Comparison of ENCODE assay signal across 15 mouse cellular contexts in the genomic region with DNA sequence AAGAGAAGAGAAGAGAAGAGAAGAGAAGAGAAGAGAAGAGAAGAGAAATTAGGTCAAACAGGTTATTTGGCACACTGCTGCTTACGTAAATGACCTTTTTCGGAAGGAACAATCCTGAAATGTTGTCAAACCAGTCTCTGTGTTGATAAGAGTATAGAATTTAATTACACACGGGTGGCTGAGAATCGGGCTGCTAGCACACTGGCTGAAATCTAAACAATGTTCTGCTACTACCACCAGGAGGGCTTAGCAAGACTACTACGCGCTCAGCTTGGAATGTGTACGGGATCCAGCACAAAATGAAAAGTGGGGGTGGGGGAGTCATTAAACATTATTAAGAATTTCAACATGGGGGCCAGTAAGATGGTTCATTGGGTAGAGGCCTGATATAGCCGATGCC.
DNase-seq lines count a peak whose midpoint lies in the region; ATAC-seq lines count a peak whose summit lies in the region.
"Had no signal": no experiment of that assay in that cellular context is flagged by ENCODE, and none has a peak within 500 bp of the region (broad histone marks: within the 10 kb centered on the region; RNA-seq: fewer than 3 reads in every experiment).

No protein-coding gene starts in this region.

- no peak overlapping the region for H3K27ac ChIP-seq in kidney, embryonic 14.5 days (ENCODE audit: low read depth, low read length)
- no peak overlapping the region for H3K27ac ChIP-seq in midbrain, embryonic 14.5 days (replicated peaks; ENCODE audit: low read depth, low read length)
- no peak overlapping the region for H3K27ac ChIP-seq in midbrain, embryonic 10.5 days (replicated peaks)
- no peak overlapping the region for H3K27ac ChIP-seq in intestine, embryonic 15.5 days
- H3K27ac ChIP-seq in stomach, embryonic 14.5 days (ENCODE audit: low read length): no peak overlapping the region
- H3K27ac ChIP-seq: liver, embryonic 15.5 days had no signal

- H3K4me1 ChIP-seq in kidney, embryonic 14.5 days (ENCODE audit: control insufficient read depth, insufficient read depth, low read length): peaks cover 4% of the 10 kb centered on the region; the same call in 1 of the 2 replicates
- H3K4me1 ChIP-seq in midbrain, embryonic 14.5 days (ENCODE audit: control insufficient read depth, insufficient read depth, low read length): peaks cover 17% of the 10 kb centered on the region; the same call in 1 of the 2 replicates
- peaks cover 61% of the 10 kb centered on the region for H3K4me1 ChIP-seq in midbrain, embryonic 10.5 days
- H3K4me1 ChIP-seq in intestine, embryonic 15.5 days (replicated peaks): peaks cover 13% of the 10 kb centered on the region; the same call in 1 of the 2 replicates
- H3K4me1 ChIP-seq in stomach, embryonic 14.5 days (ENCODE audit: control insufficient read depth, insufficient read depth, low read length): peaks cover 4% of the 10 kb centered on the region; the same call in 1 of the 2 replicates
- H3K4me1 ChIP-seq: liver, embryonic 15.5 days had no signal

- no peaks in the 10 kb centered on the region for H3K27me3 ChIP-seq in kidney, embryonic 14.5 days (ENCODE audit: control insufficient read depth, insufficient read depth, low read length)
- no peaks in the 10 kb centered on the region for H3K27me3 ChIP-seq in midbrain, embryonic 14.5 days (ENCODE audit: control insufficient read depth, insufficient read depth, low read length)
- no peaks in the 10 kb centered on the region for H3K27me3 ChIP-seq in midbrain, embryonic 10.5 days (ENCODE audit: low read depth, poor library complexity, severe bottlenecking)
- H3K27me3 ChIP-seq in intestine, embryonic 15.5 days (replicated peaks): no peaks in the 10 kb centered on the region
- H3K27me3 ChIP-seq in stomach, embryonic 14.5 days (ENCODE audit: control insufficient read depth, insufficient read depth, low read length): no peaks in the 10 kb centered on the region
- H3K27me3 ChIP-seq: liver, embryonic 15.5 days had no signal

- no peak for DNase-seq in kidney, postnatal 10 days
- peak; percentile 44 for DNase-seq in midbrain, embryonic 14.5 days
- DNase-seq in midbrain, embryonic 10.5 days (ENCODE audit: low spot score): no peak
- no peak for DNase-seq in yolk sac, embryonic 10.5 days (ENCODE audit: low spot score)
- no peak for DNase-seq in thymus, adult 18-20 months
- DNase-seq: cerebellum, adult 11-12 months; heart, adult 18-20 months; heart, postnatal 14 days; layer of hippocampus, adult 9-11 months; right cerebral cortex, postnatal 4 days; thymus, postnatal 36 days had no signal

- H3K9me3 ChIP-seq in kidney, embryonic 14.5 days (ENCODE audit: control insufficient read depth, low read length): no peaks in the 10 kb centered on the region
- H3K9me3 ChIP-seq in midbrain, embryonic 14.5 days (ENCODE audit: control insufficient read depth, low read length): no peaks in the 10 kb centered on the region
- no peaks in the 10 kb centered on the region for H3K9me3 ChIP-seq in midbrain, embryonic 10.5 days (replicated peaks)
- no peaks in the 10 kb centered on the region for H3K9me3 ChIP-seq in intestine, embryonic 15.5 days
- no peaks in the 10 kb centered on the region for H3K9me3 ChIP-seq in stomach, embryonic 14.5 days (ENCODE audit: control insufficient read depth, low read depth, low read length)
- H3K9me3 ChIP-seq: liver, embryonic 15.5 days had no signal

- 63% methylated on average over 8 of the region's 8 CpGs for whole genome bisulfite sequencing in kidney, embryonic 14.5 days
- 57% methylated on average over 8 of the region's 8 CpGs for whole genome bisulfite sequencing in midbrain, embryonic 14.5 days
- WGBS in midbrain, embryonic 10.5 days: 68% methylated on average over 8 of the region's 8 CpGs
- 32% methylated on average over 8 of the region's 8 CpGs for WGBS in intestine, embryonic 15.5 days
- WGBS in stomach, embryonic 14.5 days: 32% methylated on average over 8 of the region's 8 CpGs

- H3K4me3 ChIP-seq in kidney, embryonic 14.5 days (ENCODE audit: low read length): no peak overlapping the region
- no peak overlapping the region for H3K4me3 ChIP-seq in midbrain, embryonic 14.5 days (replicated peaks; ENCODE audit: low read depth, low read length)
- H3K4me3 ChIP-seq in midbrain, embryonic 10.5 days: no peak overlapping the region
- H3K4me3 ChIP-seq in intestine, embryonic 15.5 days (replicated peaks): no peak overlapping the region
- no peak overlapping the region for H3K4me3 ChIP-seq in stomach, embryonic 14.5 days (ENCODE audit: low read depth, low read length)
- H3K4me3 ChIP-seq: liver, embryonic 15.5 days had no signal

- H3K9ac ChIP-seq in kidney, embryonic 14.5 days (ENCODE audit: low read depth, low read length): no peak overlapping the region
- H3K9ac ChIP-seq in midbrain, embryonic 14.5 days (replicated peaks; ENCODE audit: low read length): no peak overlapping the region
- no peak overlapping the region for H3K9ac ChIP-seq in intestine, embryonic 15.5 days
- H3K9ac ChIP-seq in stomach, embryonic 14.5 days (replicated peaks; ENCODE audit: low read depth, low read length): no peak overlapping the region
- H3K9ac ChIP-seq: liver, embryonic 15.5 days had no signal

- peak; percentile 53; the same call in 1 of the 2 replicates for ATAC-seq in kidney, embryonic 14.5 days (ENCODE audit: low FRiP score, low TSS enrichment)
- ATAC-seq in midbrain, embryonic 14.5 days (ENCODE audit: low FRiP score, low TSS enrichment): no peak
- peak; percentile 71 for ATAC-seq in intestine, embryonic 15.5 days
- ATAC-seq in stomach, embryonic 14.5 days (ENCODE audit: insufficient number of reproducible peaks, insufficient read depth, low FRiP score, low read depth): peak; percentile 83

- no peaks in the 10 kb centered on the region for H3K36me3 ChIP-seq in kidney, embryonic 14.5 days (ENCODE audit: control insufficient read depth, insufficient read depth, low read length)
- H3K36me3 ChIP-seq in midbrain, embryonic 14.5 days (ENCODE audit: control insufficient read depth, insufficient read depth, low read length): no peaks in the 10 kb centered on the region
- H3K36me3 ChIP-seq in midbrain, embryonic 10.5 days: no peaks in the 10 kb centered on the region
- H3K36me3 ChIP-seq in intestine, embryonic 15.5 days: no peaks in the 10 kb centered on the region
- H3K36me3 ChIP-seq in stomach, embryonic 14.5 days (ENCODE audit: control insufficient read depth, insufficient read depth, low read length): no peaks in the 10 kb centered on the region
- H3K36me3 ChIP-seq: liver, embryonic 15.5 days had no signal

- no peak overlapping the region for H3K4me2 ChIP-seq in kidney, embryonic 14.5 days (replicated peaks; ENCODE audit: low read depth, low read length)
- H3K4me2 ChIP-seq in midbrain, embryonic 14.5 days (ENCODE audit: low read length): no peak overlapping the region
- peak overlapping the region; percentile 6; the same call in 1 of the 2 replicates for H3K4me2 ChIP-seq in intestine, embryonic 15.5 days (replicated peaks)
- H3K4me2 ChIP-seq in stomach, embryonic 14.5 days (replicated peaks; ENCODE audit: low read depth, low read length): no peak overlapping the region
- H3K4me2 ChIP-seq: liver, embryonic 15.5 days had no signal
